Mouse (Mus musculus): ENCODE measurements around the gene AU021092. TPM values are rescaled to one million over a fixed set of nuclear protein-coding genes. Genes with fewer than 3 reads are reported as not detected.

The AU021092 gene
- polyA plus RNA-seq, 1 experiment from 2014 or later: 15.7 TPM

GRCm38 (mm10) chr16:5168829-5169228 lies 53.3 kb downstream of the AU021092 start:
- ATAC-seq: no peak
- Histone ChIP-seq H3K27me3 (replicated peaks; ENCODE audit: control insufficient read depth, insufficient read depth, low read length) (no peaks in the 10 kb centered on the region), H3K4me1 (ENCODE audit: control insufficient read depth, insufficient read depth, low read depth, low read length) (no peaks in the 10 kb centered on the region), H3K4me2 (ENCODE audit: low read length) (no peak overlapping the region), H3K9ac (ENCODE audit: low read depth, low read length) (no peak overlapping the region), H3K36me3 (ENCODE audit: control insufficient read depth, insufficient read depth, low read length) (no peaks in the 10 kb centered on the region), H3K27ac (ENCODE audit: low read depth, low read length) (no peak overlapping the region), H3K4me3 (ENCODE audit: low read length) (no peak overlapping the region), H3K9me3 (ENCODE audit: control insufficient read depth, low read length) (no peaks in the 10 kb centered on the region)
- whole genome bisulfite sequencing: 82% methylated on average over 5 of the region's 5 CpGs

DNA sequence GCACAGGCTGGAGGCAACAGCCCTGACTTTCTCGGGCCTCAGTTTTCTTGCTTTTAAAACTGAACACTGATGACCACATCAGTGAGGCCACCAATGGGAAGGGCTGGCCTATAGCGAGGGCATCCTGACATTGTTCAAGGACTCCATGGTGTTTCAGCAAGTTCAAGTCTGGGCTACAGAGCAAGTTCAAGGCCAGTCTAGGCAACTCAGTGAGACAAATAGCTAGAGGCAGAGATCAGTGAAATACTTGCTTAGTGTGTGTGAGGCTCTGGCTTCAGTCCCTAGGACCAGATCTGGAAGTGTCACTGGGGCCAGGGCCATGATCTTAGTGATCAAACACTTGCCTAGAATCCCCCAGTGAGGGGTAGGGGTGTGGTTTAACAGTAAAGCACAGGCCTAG lies 54.1 kb downstream of the AU021092 start:
- no peak for ATAC-seq
- no peaks in the 10 kb centered on the region for H3K27me3 ChIP-seq (replicated peaks; ENCODE audit: control insufficient read depth, insufficient read depth, low read length)
- WGBS: 88% methylated on average over 2 of the region's 2 CpGs
- no peak overlapping the region for H3K4me3 ChIP-seq (ENCODE audit: low read length)
- no peaks in the 10 kb centered on the region for H3K4me1 ChIP-seq (ENCODE audit: control insufficient read depth, insufficient read depth, low read depth, low read length)
- no peaks in the 10 kb centered on the region for H3K9me3 ChIP-seq (ENCODE audit: control insufficient read depth, low read length)
- H3K9ac ChIP-seq (ENCODE audit: low read depth, low read length): no peak overlapping the region
- no peak overlapping the region for H3K27ac ChIP-seq (ENCODE audit: low read depth, low read length)
- H3K4me2 ChIP-seq (ENCODE audit: low read length): no peak overlapping the region
- no peaks in the 10 kb centered on the region for H3K36me3 ChIP-seq (ENCODE audit: control insufficient read depth, insufficient read depth, low read length)

GRCm38 (mm10) chr16:5164327-5164726 lies 57.8 kb downstream of the AU021092 start:
- 67% methylated on average over 6 of the region's 6 CpGs for WGBS
- no peak for ATAC-seq
- no peaks in the 10 kb centered on the region for H3K36me3 ChIP-seq (ENCODE audit: control insufficient read depth, insufficient read depth, low read length)

More at GRCm38 (mm10) chr16:5164327-5164726, 57.8 kb downstream of the AU021092 start:
- no peak overlapping the region for H3K4me3 ChIP-seq (ENCODE audit: low read length)
- no peaks in the 10 kb centered on the region for H3K4me1 ChIP-seq (ENCODE audit: control insufficient read depth, insufficient read depth, low read depth, low read length)
- H3K4me2 ChIP-seq (ENCODE audit: low read length): no peak overlapping the region
- no peaks in the 10 kb centered on the region for H3K27me3 ChIP-seq (replicated peaks; ENCODE audit: control insufficient read depth, insufficient read depth, low read length)
- no peaks in the 10 kb centered on the region for H3K9me3 ChIP-seq (ENCODE audit: control insufficient read depth, low read length)
- no peak overlapping the region for H3K27ac ChIP-seq (ENCODE audit: low read depth, low read length)
- no peak overlapping the region for H3K9ac ChIP-seq (ENCODE audit: low read depth, low read length)

Small RNA genes within 50 kb of the gene (microRNA-seq; reads per million reads assigned to microRNA genes)
- gene Gm23689: not detected
- gene Gm26095: not detected
- not detected for gene Mir6364

Other genes starting within 250 kb of the AU021092 start
- gene Sept12, start 224.4 kb downstream of the AU021092 start, polyA plus RNA-seq (2015; fragmentation: Nextera tagmentation; extraction: Ambion mirVana): not detected in 2 replicates
- 4.0 and 4.2 TPM in 2 replicates for gene Smim22, start 215.0 kb downstream of the AU021092 start, polyA plus RNA-seq (2015; fragmentation: Nextera tagmentation; extraction: Ambion mirVana)
- 152 and 171 TPM in 2 replicates for gene Rogdi, start 208.7 kb downstream of the AU021092 start, polyA plus RNA-seq (2015; fragmentation: Nextera tagmentation; extraction: Ambion mirVana)
- gene Glyr1, start 172.4 kb downstream of the AU021092 start, polyA plus RNA-seq (2015; fragmentation: Nextera tagmentation; extraction: Ambion mirVana): 171 and 192 TPM in 2 replicates
- 9.0 and 10.4 TPM in 2 replicates for gene Ubn1, start 172.2 kb downstream of the AU021092 start, polyA plus RNA-seq (2015; fragmentation: Nextera tagmentation; extraction: Ambion mirVana)
- 0.07 and 0.16 TPM in 2 replicates for gene Ppl, start 89.9 kb downstream of the AU021092 start, polyA plus RNA-seq (2015; fragmentation: Nextera tagmentation; extraction: Ambion mirVana)
- gene Sec14l5, start 75.2 kb downstream of the AU021092 start, polyA plus RNA-seq (2015; fragmentation: Nextera tagmentation; extraction: Ambion mirVana): 0.15 and 0.27 TPM in 2 replicates
- 11.9 and 14.9 TPM in 2 replicates for gene Nagpa, start 18.3 kb downstream of the AU021092 start, polyA plus RNA-seq (2015; fragmentation: Nextera tagmentation; extraction: Ambion mirVana)
- 42.9 and 45.9 TPM in 2 replicates for gene Alg1, start 11.3 kb upstream of the AU021092 start, polyA plus RNA-seq (2015; fragmentation: Nextera tagmentation; extraction: Ambion mirVana)
- 9.4 and 9.5 TPM in 2 replicates for gene Eef2kmt, start 33.7 kb upstream of the AU021092 start, polyA plus RNA-seq (2015; fragmentation: Nextera tagmentation; extraction: Ambion mirVana)

Measured in hindbrain, embryonic 16.5 days (tissue).